Mouse (Mus musculus) limb, embryonic 13.5 days (tissue): ENCODE data around the gene Pcca. TPM values are rescaled to one million over a fixed set of nuclear protein-coding genes. Genes with fewer than 3 reads are reported as not detected.
A peak's percentile ranks its signal among the peaks of the same experiment; 100 is the strongest.

Experiments used
- ATAC-seq: fragments of 200-750 bp; cut with Nextera tagmentation; 2 replicates; pipeline ENCODE4 v1.8.0; 2017; ENCODE audit warnings: low read depth, moderate number of reproducible peaks, moderate TSS enrichment; ENCODE audit not compliant: low FRiP score
- H3K27ac ChIP-seq: fragments of 300-500 bp; sonication (generic); 2 replicates; pipeline ENCODE4 v1.5.1; 2015; ENCODE audit warnings: inconsistent platforms, mild to moderate bottlenecking, moderate library complexity
- H3K27me3 ChIP-seq: fragments of 300-500 bp; sonication (generic); 2 replicates; pipeline ENCODE4 v1.6.1; 2015; ENCODE audit warnings: mild to moderate bottlenecking, inconsistent platforms
- H3K36me3 ChIP-seq: fragments of 300-500 bp; sonication (generic); 2 replicates; pipeline ENCODE4 v1.6.1; 2015; ENCODE audit warnings: inconsistent platforms, mild to moderate bottlenecking, moderate library complexity
- H3K4me1 ChIP-seq: fragments of 300-500 bp; sonication (generic); 2 replicates; pipeline ENCODE4 v1.6.1; 2015; ENCODE audit warnings: inconsistent platforms
- H3K4me2 ChIP-seq: fragments of 300-500 bp; sonication (generic); replicated peaks from 2 replicates; pipeline ENCODE4 v1.6.1; 2015; ENCODE audit warnings: inconsistent platforms, mild to moderate bottlenecking, moderate library complexity
- H3K4me3 ChIP-seq: fragments of 300-500 bp; sonication (generic); 2 replicates; pipeline ENCODE4 v1.5.1; 2015; ENCODE audit warnings: moderate library complexity, mild to moderate bottlenecking, inconsistent platforms
- H3K9ac ChIP-seq: fragments of 300-500 bp; sonication (generic); 2 replicates; pipeline ENCODE4 v1.6.1; 2015; ENCODE audit warnings: mild to moderate bottlenecking, inconsistent platforms
- H3K9me3 ChIP-seq: fragments of 300-500 bp; sonication (generic); 2 replicates; pipeline ENCODE4 v1.6.1; 2016; ENCODE audit warnings: inconsistent platforms
- WGBS: fragments of 180-500 bp; shearing (Covaris S2); methylation state at CpG from one replicate; pipeline ENCODE4 v1.1.7; 2015; 5-methylcytosine and 5-hydroxymethylcytosine counted together
- polyA plus RNA-seq: library from polyadenylated mRNA; unstranded; fragments of >200 nt; fragmentation: Nextera tagmentation; extraction: Ambion mirVana; gene quantifications from 2 replicates; pipeline ENCODE4 v1.2.1, GENCODE M21; 2015

The Pcca gene
- polyA plus RNA-seq, 1 experiment from 2014 or later, result 26.9 TPM

DNA sequence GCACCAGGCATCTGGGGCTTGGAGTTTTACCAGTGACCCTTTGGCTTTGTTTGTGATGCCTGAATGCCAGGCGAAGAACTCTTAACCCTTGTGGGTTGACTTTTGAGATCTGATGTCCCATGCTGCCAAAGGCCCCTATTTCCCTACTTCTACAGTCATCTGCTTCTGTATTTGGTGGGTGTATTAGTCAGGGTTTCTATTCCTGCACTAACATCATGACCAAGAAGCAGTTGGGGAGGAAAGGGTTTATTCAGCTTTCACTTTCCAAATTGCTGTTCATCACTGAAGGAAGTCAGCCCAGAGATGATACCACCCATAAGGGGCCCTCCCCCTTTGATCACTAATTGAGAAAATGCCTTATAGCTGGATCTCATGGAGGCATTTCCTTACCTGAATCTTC is 296.3 kb downstream of the Pcca start:
- WGBS, result 94% methylated on average over 1 of the region's 1 CpGs
- Histone ChIP-seq H3K27ac (no peak overlapping the region), H3K36me3 (no peaks in the 10 kb centered on the region), H3K4me3 (no peak overlapping the region), H3K9me3 (no peaks in the 10 kb centered on the region), H3K4me2 (no peak overlapping the region), H3K9ac (no peak overlapping the region), H3K4me1 (no peaks in the 10 kb centered on the region), H3K27me3 (no peaks in the 10 kb centered on the region)
- ATAC-seq, result no peak

DNA sequence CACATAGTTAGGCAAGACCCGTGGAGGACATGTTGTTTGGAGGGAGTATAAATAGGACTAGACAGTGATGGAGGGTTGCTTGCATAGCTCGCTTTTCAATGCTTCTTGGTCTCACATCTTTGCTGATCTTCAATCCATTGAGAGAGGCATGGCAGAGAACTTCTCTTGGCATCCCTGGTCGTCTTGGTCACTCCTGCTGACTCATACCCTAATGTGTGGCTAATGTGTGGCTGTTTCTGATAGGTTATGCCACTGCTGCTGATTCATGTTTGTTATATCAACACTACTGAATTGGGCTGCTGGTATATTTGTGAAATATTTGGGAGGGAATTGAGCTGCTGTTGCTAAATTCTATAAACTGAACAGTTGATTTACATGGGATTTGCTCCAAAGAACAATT is 299.5 kb downstream of the Pcca start:
- no peak overlapping the region for H3K4me2 ChIP-seq
- H3K4me1 ChIP-seq, result peaks cover 9% of the 10 kb centered on the region
- H3K9ac ChIP-seq, result no peak overlapping the region
- H3K36me3 ChIP-seq, result no peaks in the 10 kb centered on the region
- no peak overlapping the region for H3K27ac ChIP-seq
- no peaks in the 10 kb centered on the region for H3K27me3 ChIP-seq
- no peak for ATAC-seq
- no peaks in the 10 kb centered on the region for H3K9me3 ChIP-seq
- WGBS, result 94% methylated on average over 3 of the region's 3 CpGs
- H3K4me3 ChIP-seq, result no peak overlapping the region

DNA sequence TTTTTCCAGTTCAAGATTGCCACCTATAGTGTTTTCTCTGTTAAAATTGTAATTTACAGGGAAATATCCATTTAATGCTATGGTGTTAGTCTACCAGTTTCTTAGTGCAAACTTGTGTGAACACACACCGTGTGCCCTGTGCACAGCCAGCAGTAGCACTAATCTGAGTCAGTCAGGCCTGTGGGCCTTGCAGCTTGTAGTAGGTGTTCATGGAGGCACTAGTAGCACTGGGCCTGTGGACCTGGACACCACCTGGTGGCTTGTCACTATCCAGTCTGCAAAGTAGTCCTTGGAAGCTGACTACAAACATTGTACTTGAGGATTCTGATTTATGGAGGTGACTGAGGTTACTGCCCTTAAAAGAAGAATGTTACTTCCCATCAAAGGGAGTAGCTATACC is 300.6 kb downstream of the Pcca start:
- H3K36me3 ChIP-seq, result no peaks in the 10 kb centered on the region
- H3K4me1 ChIP-seq, result peaks cover 9% of the 10 kb centered on the region
- no peaks in the 10 kb centered on the region for H3K27me3 ChIP-seq
- H3K4me2 ChIP-seq, result no peak overlapping the region
- H3K9ac ChIP-seq, result no peak overlapping the region
- 82% methylated on average over 1 of the region's 1 CpGs for WGBS
- no peak overlapping the region for H3K27ac ChIP-seq
- H3K4me3 ChIP-seq, result no peak overlapping the region
- no peaks in the 10 kb centered on the region for H3K9me3 ChIP-seq
- ATAC-seq, result no peak

DNA sequence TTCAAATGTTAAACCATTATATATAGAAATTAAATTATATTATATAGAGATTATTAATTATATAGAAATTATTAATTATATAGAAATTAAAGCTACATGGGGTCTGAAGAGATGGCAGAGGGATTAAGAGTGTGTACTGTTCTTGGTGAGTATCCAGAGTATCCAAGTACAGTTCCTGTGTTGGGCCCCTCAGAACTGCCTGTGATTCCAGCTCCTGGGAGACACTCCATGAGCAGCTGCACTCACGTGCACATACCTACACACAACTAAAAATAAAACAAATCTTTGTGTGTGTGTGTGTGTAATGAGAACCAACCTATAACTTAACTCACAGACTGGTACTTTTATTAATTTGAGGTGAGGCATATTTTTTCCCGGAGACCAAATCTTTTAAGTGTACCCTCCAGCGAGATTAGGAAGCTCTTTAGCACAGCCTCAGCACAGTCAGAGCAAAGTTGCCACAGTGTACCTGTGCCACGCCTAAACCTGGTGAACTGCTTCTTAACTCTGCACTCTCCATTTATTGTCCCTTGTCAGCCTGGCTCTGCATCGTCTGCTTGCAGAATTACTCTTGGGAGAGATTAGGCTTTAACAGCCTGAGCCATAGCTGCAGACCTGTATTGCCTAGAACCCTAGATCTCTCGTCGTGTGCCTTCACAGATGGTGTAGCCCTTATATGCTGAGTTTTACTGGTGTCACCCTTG is 301.5 kb downstream of the Pcca start:
- 0 out of 2 replicates have a peak, but pooled peaks have one; percentile 19 for ATAC-seq

DNA sequence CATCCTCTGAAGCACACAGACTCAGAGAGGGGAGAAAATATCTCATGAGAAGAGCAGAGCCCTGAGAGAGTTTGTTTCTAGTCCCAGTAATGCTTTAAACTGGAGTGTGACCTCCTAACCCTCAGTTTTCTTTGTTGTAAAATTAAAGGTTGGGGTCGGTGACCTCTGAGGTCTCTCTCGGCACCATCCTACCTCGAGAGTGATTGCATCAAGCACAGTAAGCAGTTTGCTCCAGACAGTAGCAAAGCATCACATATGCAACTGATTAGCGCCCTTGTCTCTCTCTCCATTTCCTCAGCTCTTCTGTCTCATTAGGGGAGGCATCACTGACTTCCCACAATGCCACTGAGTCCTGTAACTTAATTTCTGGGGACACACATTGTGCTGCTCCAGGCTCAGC is 302.1 kb downstream of the Pcca start:
- Histone ChIP-seq H3K27ac (no peak overlapping the region), H3K36me3 (no peaks in the 10 kb centered on the region), H3K4me1 (peaks cover 9% of the 10 kb centered on the region), H3K4me3 (no peak overlapping the region), H3K9me3 (no peaks in the 10 kb centered on the region), H3K27me3 (no peaks in the 10 kb centered on the region), H3K4me2 (no peak overlapping the region), H3K9ac (no peak overlapping the region)
- 13% methylated on average over 4 of the region's 4 CpGs for WGBS
- ATAC-seq, result no peak

More for the DNA sequence above, 301.5 kb downstream of the Pcca start:
- Histone ChIP-seq H3K9ac (no peak overlapping the region), H3K4me2 (no peak overlapping the region), H3K27me3 (no peaks in the 10 kb centered on the region), H3K36me3 (no peaks in the 10 kb centered on the region), H3K4me3 (no peak overlapping the region), H3K4me1 (peaks cover 9% of the 10 kb centered on the region), H3K27ac (no peak overlapping the region), H3K9me3 (no peaks in the 10 kb centered on the region)
- 25% methylated on average over 7 of the region's 7 CpGs for WGBS

DNA sequence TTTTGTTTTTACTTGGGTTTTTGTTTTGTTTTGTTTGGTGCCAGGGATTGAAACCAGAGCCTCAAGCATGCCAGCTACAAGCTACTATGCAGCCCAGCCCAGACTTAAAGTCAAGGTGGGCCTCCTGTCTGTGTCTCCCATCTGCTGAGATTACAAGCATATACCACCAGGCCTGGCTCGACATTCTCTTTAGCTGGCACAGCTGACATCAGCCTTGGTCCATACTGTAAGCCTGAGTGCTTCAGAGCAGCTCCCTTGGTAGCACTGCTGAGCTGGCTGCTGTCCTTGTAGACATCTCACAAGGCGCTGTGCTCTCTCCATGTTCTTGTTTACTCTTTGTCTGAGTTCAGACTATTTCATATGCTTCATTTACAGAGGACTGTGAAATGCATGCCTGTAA is 302.9 kb downstream of the Pcca start:
- ATAC-seq, result no peak
- Histone ChIP-seq H3K9ac (no peak overlapping the region), H3K4me3 (no peak overlapping the region), H3K36me3 (no peaks in the 10 kb centered on the region), H3K4me1 (peaks cover 9% of the 10 kb centered on the region), H3K27me3 (no peaks in the 10 kb centered on the region), H3K27ac (no peak overlapping the region), H3K9me3 (no peaks in the 10 kb centered on the region), H3K4me2 (no peak overlapping the region)
- WGBS, result 53% methylated on average over 2 of the region's 2 CpGs

DNA sequence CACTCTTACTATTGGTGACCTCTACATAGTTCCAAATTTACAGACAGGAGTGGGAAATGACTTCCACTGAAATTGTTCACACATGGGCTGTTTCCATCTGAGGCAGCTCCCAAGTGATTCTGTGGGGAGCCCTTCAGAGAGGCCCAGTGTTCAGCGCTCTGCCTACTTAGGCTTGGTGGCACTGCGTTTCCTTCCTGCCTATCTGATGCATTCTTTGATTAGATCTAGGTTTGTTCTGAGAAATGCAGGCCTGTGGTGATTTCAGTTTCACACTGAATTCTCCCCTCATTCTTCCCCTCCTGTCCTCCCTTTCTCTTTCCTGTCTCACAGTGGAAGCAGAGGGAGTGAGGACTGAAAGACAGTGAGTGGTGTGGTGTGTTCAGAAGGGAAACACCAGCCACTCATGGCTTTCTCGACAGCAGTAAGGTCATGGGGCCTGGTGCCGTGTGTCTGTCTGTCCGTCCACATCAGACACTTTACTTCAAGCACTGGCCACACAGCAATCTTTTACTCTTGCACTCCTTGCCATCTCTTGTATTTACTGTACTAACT is 318.5 kb downstream of the Pcca start:
- 0 out of 2 replicates have a peak, but pooled peaks cover 4% of the 10 kb centered on the region for H3K27me3 ChIP-seq
- no peaks in the 10 kb centered on the region for H3K9me3 ChIP-seq
- 81% methylated on average over 5 of the region's 5 CpGs for WGBS

DNA sequence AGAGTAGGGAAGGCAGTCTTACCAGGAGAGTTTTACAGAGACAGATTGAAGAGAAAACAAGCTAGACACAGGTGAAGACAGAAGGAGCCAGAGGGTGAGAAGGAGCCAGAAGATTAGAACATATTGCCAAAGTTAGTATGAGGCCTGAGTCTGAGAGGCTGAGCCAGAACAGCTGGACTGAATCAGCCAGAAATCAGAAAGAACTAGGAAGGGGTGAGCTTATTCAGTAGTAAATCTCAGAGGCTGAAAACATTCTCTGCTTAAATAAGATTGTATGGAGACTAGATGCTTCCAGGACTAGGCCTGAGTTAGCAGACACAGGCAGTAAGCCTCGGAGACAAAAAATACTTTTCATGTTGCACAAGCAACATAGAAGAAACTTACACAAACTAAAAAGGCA is 325.7 kb downstream of the Pcca start:
- H3K4me3 ChIP-seq, result no peak overlapping the region
- no peak overlapping the region for H3K27ac ChIP-seq
- H3K27me3 ChIP-seq, result peaks cover 4% of the 10 kb centered on the region; the same call in 1 of the 2 replicates
- H3K9ac ChIP-seq, result no peak overlapping the region
- 58% methylated on average over 1 of the region's 1 CpGs for WGBS
- H3K36me3 ChIP-seq, result no peaks in the 10 kb centered on the region
- H3K4me2 ChIP-seq, result no peak overlapping the region
- 0 out of 2 replicates have a peak, but pooled peaks cover 7% of the 10 kb centered on the region for H3K9me3 ChIP-seq
- no peaks in the 10 kb centered on the region for H3K4me1 ChIP-seq
- ATAC-seq, result no peak

More for the DNA sequence above, 318.5 kb downstream of the Pcca start:
- Histone ChIP-seq H3K4me1 (0 out of 2 replicates have a peak, but pooled peaks cover 3% of the 10 kb centered on the region), H3K27ac (no peak overlapping the region), H3K9ac (no peak overlapping the region), H3K36me3 (no peaks in the 10 kb centered on the region), H3K4me3 (no peak overlapping the region), H3K4me2 (no peak overlapping the region)
- no peak for ATAC-seq

DNA sequence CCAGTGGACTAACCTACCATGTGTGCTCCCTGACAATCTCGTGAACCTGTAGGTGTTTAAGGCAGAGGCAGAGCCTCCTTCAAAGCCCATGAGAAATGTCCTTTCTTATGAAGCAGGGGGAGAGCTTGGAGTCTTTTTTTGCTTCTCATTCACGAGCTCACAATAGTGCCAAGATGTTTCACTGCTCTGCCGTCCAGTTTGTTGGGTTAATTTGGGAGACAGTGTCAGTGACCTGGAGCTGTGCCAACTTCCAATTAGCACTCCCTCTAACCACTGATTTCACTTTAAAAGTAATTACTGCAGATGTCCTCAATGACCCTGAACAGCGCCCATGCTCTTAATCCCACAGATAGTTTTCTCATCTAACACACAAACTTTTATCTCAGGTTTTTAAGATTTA is 328.5 kb downstream of the Pcca start:
- H3K27ac ChIP-seq, result no peak overlapping the region
- no peak for ATAC-seq
- WGBS, result 27% methylated on average over 4 of the region's 4 CpGs
- H3K27me3 ChIP-seq, result no peaks in the 10 kb centered on the region; the same call in 1 of the 2 replicates
- H3K9ac ChIP-seq, result no peak overlapping the region
- no peaks in the 10 kb centered on the region for H3K4me1 ChIP-seq
- H3K4me3 ChIP-seq, result no peak overlapping the region
- H3K36me3 ChIP-seq, result no peaks in the 10 kb centered on the region
- H3K4me2 ChIP-seq, result no peak overlapping the region
- 0 out of 2 replicates have a peak, but pooled peaks cover 7% of the 10 kb centered on the region for H3K9me3 ChIP-seq

DNA sequence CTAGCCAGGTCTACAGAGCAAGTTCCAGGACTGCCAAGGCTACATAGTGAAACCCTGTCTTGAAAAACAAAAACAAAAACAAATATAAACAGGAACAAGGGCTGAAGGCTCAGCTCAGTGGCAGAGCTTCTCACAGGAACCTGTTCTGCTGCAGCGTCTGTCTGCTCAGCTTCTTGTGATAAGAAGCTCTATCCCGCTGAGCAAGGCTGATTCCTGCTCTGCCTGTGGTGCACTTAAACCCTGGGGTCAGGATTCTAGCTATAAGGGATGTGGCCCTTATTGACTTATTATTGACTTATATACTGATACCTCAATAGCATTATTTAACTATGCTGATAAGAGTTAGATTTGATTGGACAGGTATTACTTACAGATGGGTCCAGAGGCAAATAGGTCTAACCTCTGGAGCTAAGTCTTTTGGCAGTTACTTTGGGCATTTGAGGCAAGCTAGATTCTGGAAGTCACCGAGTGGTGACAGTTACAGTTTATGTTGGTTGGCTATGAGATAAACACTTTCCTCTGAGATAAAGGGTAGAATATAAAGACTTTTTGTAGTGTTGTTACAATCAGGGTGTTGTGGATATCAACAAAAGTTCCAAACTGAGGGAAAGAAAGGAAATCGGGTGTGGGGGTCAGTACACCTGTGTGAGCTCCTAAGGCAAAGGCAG is 331.5 kb downstream of the Pcca start:
- Histone ChIP-seq H3K4me3 (no peak overlapping the region), H3K9ac (no peak overlapping the region), H3K4me2 (no peak overlapping the region), H3K27ac (no peak overlapping the region), H3K27me3 (peaks cover 3% of the 10 kb centered on the region; the same call in 1 of the 2 replicates), H3K36me3 (no peaks in the 10 kb centered on the region), H3K9me3 (no peaks in the 10 kb centered on the region), H3K4me1 (peaks cover 7% of the 10 kb centered on the region; the same call in 1 of the 2 replicates)
- 82% methylated on average over 4 of the region's 4 CpGs for WGBS
- ATAC-seq, result no peak

DNA sequence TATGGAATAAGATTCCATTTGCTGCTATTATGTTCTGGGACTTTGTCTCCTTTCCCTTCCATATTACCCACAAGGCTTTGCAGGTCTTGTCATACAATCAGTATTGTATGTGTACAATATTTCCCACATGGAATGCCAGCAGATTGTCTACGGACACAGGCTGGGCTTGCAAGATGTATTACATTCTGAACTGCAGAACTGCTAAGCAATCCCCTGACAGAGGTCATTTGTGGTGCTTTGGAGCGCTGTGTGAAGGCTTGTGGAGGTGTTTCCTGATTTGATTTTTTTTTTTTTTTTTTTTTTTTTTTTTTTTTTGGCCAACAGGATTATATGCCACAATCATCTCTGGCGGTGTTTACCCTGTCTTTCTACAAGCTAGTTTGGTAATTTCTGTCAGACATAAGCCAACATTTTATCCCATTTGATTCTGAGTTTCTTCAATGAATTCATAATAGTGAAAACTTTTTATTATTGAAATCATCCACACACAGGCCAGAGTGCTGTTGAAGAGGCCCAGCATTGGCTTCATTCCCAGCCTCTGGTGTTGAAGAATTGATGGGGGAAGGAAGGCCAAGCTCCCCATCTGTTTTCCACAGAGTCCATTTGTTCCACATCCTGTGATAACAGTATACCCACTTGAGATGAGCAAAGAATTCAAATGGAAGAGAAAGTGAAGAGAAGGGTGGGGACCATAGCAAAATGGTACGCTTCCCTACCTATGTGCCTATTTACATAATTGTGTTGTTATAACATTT is 333.6 kb downstream of the Pcca start:
- no peak overlapping the region for H3K4me3 ChIP-seq
- peaks cover 13% of the 10 kb centered on the region; the same call in 1 of the 2 replicates for H3K4me1 ChIP-seq
- H3K9ac ChIP-seq, result no peak overlapping the region
- ATAC-seq, result no peak
- H3K36me3 ChIP-seq, result no peaks in the 10 kb centered on the region
- 74% methylated on average over 4 of the region's 4 CpGs for WGBS
- peaks cover 12% of the 10 kb centered on the region for H3K27me3 ChIP-seq
- H3K4me2 ChIP-seq, result no peak overlapping the region
- H3K9me3 ChIP-seq, result no peaks in the 10 kb centered on the region
- no peak overlapping the region for H3K27ac ChIP-seq

DNA sequence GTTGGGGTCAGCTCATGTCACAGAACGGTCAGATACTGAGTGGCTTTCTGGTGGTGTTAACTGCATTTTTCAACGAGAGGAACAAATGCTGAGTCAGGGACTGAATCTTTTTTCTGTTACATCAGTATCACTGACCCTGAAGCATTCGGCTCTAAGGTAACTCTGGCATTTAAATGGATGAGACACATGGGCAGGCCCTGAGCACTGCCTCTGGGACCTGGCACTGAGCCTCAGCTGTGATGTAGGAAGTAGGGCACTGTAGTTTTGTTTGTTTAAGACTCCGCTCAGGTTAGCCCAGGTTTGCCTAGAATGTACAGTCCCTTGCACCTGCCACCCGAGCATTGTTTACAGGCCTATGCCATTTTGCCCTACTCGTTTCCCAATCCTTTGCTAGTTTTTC is 335.7 kb downstream of the Pcca start:
- peaks cover 13% of the 10 kb centered on the region; the same call in 1 of the 2 replicates for H3K4me1 ChIP-seq

More for the DNA sequence above, 335.7 kb downstream of the Pcca start:
- Histone ChIP-seq H3K27me3 (peaks cover 25% of the 10 kb centered on the region), H3K36me3 (no peaks in the 10 kb centered on the region), H3K9me3 (no peaks in the 10 kb centered on the region), H3K27ac (no peak overlapping the region), H3K4me2 (no peak overlapping the region), H3K9ac (no peak overlapping the region), H3K4me3 (no peak overlapping the region)
- WGBS, result 68% methylated on average over 6 of the region's 6 CpGs
- ATAC-seq, result no peak
